Mouse (Mus musculus) heart, embryonic 16.5 days (tissue): ENCODE measurements around the gene Prkaa2. TPM values are rescaled to one million over a fixed set of nuclear protein-coding genes. Genes with fewer than 3 reads are reported as not detected.

Experiments used
- ATAC-seq: fragments of 200-750 bp; cut with Nextera tagmentation; replicated peaks from 2 replicates; pipeline ENCODE4 v1.8.0; 2017; ENCODE audit warnings: moderate number of reproducible peaks; ENCODE audit not compliant: insufficient read depth, low FRiP score; ENCODE audit errors: extremely low read depth
- H3K27ac ChIP-seq: fragments of 300-500 bp; sonication (generic); 2 replicates; pipeline ENCODE4 v1.5.1; 2014; ENCODE audit warnings: mild to moderate bottlenecking, low read length, control low read depth, moderate library complexity
- H3K27me3 ChIP-seq: fragments of 300-500 bp; sonication (generic); 2 replicates; pipeline ENCODE4 v1.6.1; 2014; ENCODE audit warnings: low read length, mixed read lengths; ENCODE audit not compliant: control insufficient read depth, insufficient read depth
- H3K36me3 ChIP-seq: fragments of 300-500 bp; sonication (generic); 2 replicates; pipeline ENCODE4 v1.6.1; 2014; ENCODE audit not compliant: control insufficient read depth, insufficient read depth
- H3K4me1 ChIP-seq: fragments of 300-500 bp; sonication (generic); 2 replicates; pipeline ENCODE4 v1.6.1; 2014; ENCODE audit warnings: low read length, mixed read lengths; ENCODE audit not compliant: control insufficient read depth, insufficient read depth
- H3K4me2 ChIP-seq: fragments of 300-500 bp; sonication (generic); 2 replicates; pipeline ENCODE4 v1.6.1; 2014; ENCODE audit warnings: low read depth, mild to moderate bottlenecking, control low read depth, low read length
- H3K4me3 ChIP-seq: fragments of 300-500 bp; sonication (generic); 2 replicates; pipeline ENCODE4 v1.5.1; 2014; ENCODE audit warnings: mild to moderate bottlenecking, control low read depth, low read length
- H3K9ac ChIP-seq: fragments of 300-500 bp; sonication (generic); 2 replicates; pipeline ENCODE4 v1.6.1; 2014; ENCODE audit warnings: low read length, control low read depth
- H3K9me3 ChIP-seq: fragments of 300-500 bp; sonication (generic); replicated peaks from 2 replicates; pipeline ENCODE4 v1.6.1; 2016; ENCODE audit warnings: low read length; ENCODE audit not compliant: control insufficient read depth
- WGBS: fragments of 180-500 bp; shearing (Covaris S2); extraction: QIAGEN DNeasy Blood & Tissue Kit; methylation state at CpG from one replicate; pipeline ENCODE4 v1.1.7; 2014; 5-methylcytosine and 5-hydroxymethylcytosine counted together
- polyA plus RNA-seq: library from polyadenylated mRNA; unstranded; fragments of >200 nt; fragmentation: Nextera tagmentation; extraction: Ambion mirVana; gene quantifications from 2 replicates; pipeline ENCODE4 v1.2.1, GENCODE M21; 2015

Prkaa2 gene
- polyA plus RNA-seq, 1 experiment from 2014 or later, result 45.3 TPM

DNA sequence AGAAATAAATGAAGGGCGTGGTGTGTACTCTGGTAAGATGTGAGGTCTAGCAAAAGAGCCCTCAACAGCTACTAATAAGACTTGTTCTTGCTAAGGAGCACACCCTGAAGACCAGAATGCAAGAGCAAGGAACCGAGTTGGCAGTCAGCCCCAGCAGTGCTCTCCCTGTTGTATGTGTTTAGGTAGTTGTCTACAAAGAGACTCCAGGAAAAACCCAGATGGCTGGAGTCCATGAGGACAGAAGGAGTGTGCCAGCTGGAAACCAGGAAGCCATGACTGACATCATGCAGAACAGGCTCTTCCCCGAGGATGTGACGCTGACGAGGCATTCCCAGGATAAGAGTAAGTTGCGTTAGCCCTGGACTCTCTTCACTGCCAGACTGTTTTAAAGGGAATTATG lies 119.7 kb downstream of the Prkaa2 start:
- H3K4me2 ChIP-seq, result no peak overlapping the region
- H3K4me3 ChIP-seq, result no peak overlapping the region
- H3K36me3 ChIP-seq, result no peaks in the 10 kb centered on the region
- H3K27ac ChIP-seq, result no peak overlapping the region
- H3K9me3 ChIP-seq, result no peaks in the 10 kb centered on the region
- no peaks in the 10 kb centered on the region for H3K4me1 ChIP-seq
- H3K27me3 ChIP-seq, result no peaks in the 10 kb centered on the region
- WGBS, result 69% methylated on average over 6 of the region's 6 CpGs
- ATAC-seq, result no peak
- no peak overlapping the region for H3K9ac ChIP-seq

- Histone ChIP-seq H3K9me3 (no peaks in the 10 kb centered on the region), H3K36me3 (no peaks in the 10 kb centered on the region), H3K4me1 (no peaks in the 10 kb centered on the region), H3K27ac (no peak overlapping the region), H3K4me2 (no peak overlapping the region), H3K27me3 (no peaks in the 10 kb centered on the region), H3K4me3 (no peak overlapping the region), H3K9ac (no peak overlapping the region)
- ATAC-seq, result no peak
- WGBS, result 87% methylated on average over 7 of the region's 7 CpGs
These were observed 121.0 kb downstream of the Prkaa2 start for GRCm38 (mm10) chr4:104988709-104989108.

DNA sequence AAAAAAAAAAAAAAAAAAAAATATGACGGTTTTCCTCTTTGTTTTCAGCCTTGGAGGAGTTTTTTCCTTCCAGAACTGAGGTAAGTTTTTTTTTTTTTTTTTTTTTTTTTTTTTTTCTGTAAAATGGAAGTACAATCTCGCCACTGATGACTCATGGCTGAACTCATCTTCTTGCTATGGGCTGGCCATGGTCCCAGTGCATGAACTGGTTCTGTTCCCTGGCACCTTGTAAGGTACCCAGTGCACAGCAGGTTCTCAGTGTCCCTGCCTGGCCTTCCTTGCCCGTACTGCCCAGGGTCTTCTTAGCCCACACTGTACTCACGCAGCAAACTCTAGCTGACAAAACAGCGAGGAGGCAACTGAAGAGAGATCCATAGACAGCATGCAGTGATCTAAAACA lies 121.6 kb downstream of the Prkaa2 start:
- 77% methylated on average over 5 of the region's 5 CpGs for WGBS
- no peak overlapping the region for H3K4me2 ChIP-seq
- no peak overlapping the region for H3K27ac ChIP-seq
- H3K4me3 ChIP-seq, result no peak overlapping the region
- no peaks in the 10 kb centered on the region for H3K9me3 ChIP-seq
- no peaks in the 10 kb centered on the region for H3K4me1 ChIP-seq
- no peaks in the 10 kb centered on the region for H3K36me3 ChIP-seq
- no peaks in the 10 kb centered on the region for H3K27me3 ChIP-seq
- no peak for ATAC-seq
- H3K9ac ChIP-seq, result no peak overlapping the region

- H3K4me1 ChIP-seq, result no peaks in the 10 kb centered on the region
- no peaks in the 10 kb centered on the region for H3K36me3 ChIP-seq
- H3K9me3 ChIP-seq, result no peaks in the 10 kb centered on the region
- no peak overlapping the region for H3K4me2 ChIP-seq
- 66% methylated on average over 7 of the region's 7 CpGs for WGBS
- H3K4me3 ChIP-seq, result no peak overlapping the region
- H3K27me3 ChIP-seq, result no peaks in the 10 kb centered on the region
- H3K9ac ChIP-seq, result no peak overlapping the region
- no peak for ATAC-seq
- no peak overlapping the region for H3K27ac ChIP-seq
These were observed 122.1 kb downstream of the Prkaa2 start for GRCm38 (mm10) chr4:104987631-104988030.

- no peak for ATAC-seq
- 81% methylated on average over 5 of the region's 5 CpGs for WGBS
- H3K4me3 ChIP-seq, result no peak overlapping the region
- H3K27me3 ChIP-seq, result no peaks in the 10 kb centered on the region
- no peaks in the 10 kb centered on the region for H3K36me3 ChIP-seq
- H3K9me3 ChIP-seq, result no peaks in the 10 kb centered on the region
- H3K27ac ChIP-seq, result no peak overlapping the region
- no peak overlapping the region for H3K4me2 ChIP-seq
- no peak overlapping the region for H3K9ac ChIP-seq
- no peaks in the 10 kb centered on the region for H3K4me1 ChIP-seq
These were observed 123.6 kb downstream of the Prkaa2 start for GRCm38 (mm10) chr4:104985960-104986632.

Other genes with a start within 250 kb of the Prkaa2 start
- gene C8a, start 233.5 kb downstream of the Prkaa2 start, polyA plus RNA-seq, result not detected in 2 replicates
- gene Fyb2, start 196.4 kb downstream of the Prkaa2 start, polyA plus RNA-seq, result 0.26 and 0.41 TPM in 2 replicates
- 37.0 and 40.8 TPM in 2 replicates for gene Plpp3, start 47.5 kb upstream of the Prkaa2 start, polyA plus RNA-seq